Mouse (Mus musculus): ENCODE measurements around the gene Vipas39. TPM values are rescaled to one million over a fixed set of nuclear protein-coding genes. Genes with fewer than 3 reads are reported as not detected.
A peak's percentile ranks its signal among the peaks of the same experiment; 100 is the strongest.
"Not testable (repeated sequence)": the region's sequence is repeated elsewhere in the genome, so short reads cannot be mapped to it uniquely, and the experiment has no call there.

Gene Vipas39
- polyA plus RNA-seq, 1 experiment from 2014 or later: 42.2 TPM

DNA sequence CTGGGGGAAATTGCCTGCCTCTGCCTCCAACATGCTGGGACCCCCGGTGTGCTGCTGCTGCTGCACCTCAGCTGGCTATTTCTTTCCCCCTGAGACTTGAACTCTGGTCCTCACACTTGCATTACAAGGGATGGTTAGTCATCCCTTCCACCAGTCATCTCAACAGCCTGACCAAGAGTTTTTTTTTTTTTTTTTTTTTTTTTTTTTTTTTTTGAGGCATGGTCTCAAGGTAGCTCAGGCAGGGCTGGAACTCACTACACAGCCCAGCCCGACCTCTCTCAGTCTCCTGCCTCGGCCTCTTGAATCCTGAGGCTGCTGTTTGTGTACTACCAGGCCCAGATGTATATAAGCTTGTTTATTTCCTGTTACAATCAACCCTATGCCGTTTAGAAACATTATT lies 18.2 kb upstream of the Vipas39 start:
- Histone ChIP-seq H3K27ac (no peak overlapping the region), H3K4me3 (no peak overlapping the region), H3K4me1 (no peaks in the 10 kb centered on the region), H3K9ac (no peak overlapping the region), H3K36me3 (no peaks in the 10 kb centered on the region), H3K27me3 (no peaks in the 10 kb centered on the region), H3K4me2 (no peak overlapping the region), H3K9me3 (no peaks in the 10 kb centered on the region)
- 68% methylated on average over 4 of the region's 4 CpGs for WGBS
- no peak for ATAC-seq (ENCODE audit: insufficient number of reproducible peaks, low FRiP score, low TSS enrichment, low read depth)

- Histone ChIP-seq H3K4me2 (no peak overlapping the region), H3K27ac (no peak overlapping the region), H3K36me3 (no peaks in the 10 kb centered on the region), H3K4me1 (no peaks in the 10 kb centered on the region), H3K4me3 (no peak overlapping the region), H3K27me3 (no peaks in the 10 kb centered on the region), H3K9me3 (no peaks in the 10 kb centered on the region), H3K9ac (no peak overlapping the region)
- no peak for ATAC-seq (ENCODE audit: insufficient number of reproducible peaks, low FRiP score, low TSS enrichment, low read depth)
- 72% methylated on average over 7 of the region's 7 CpGs for WGBS
Observed at GRCm38 (mm10) chr12:87283706-87284105, 17.6 kb upstream of the Vipas39 start.

DNA sequence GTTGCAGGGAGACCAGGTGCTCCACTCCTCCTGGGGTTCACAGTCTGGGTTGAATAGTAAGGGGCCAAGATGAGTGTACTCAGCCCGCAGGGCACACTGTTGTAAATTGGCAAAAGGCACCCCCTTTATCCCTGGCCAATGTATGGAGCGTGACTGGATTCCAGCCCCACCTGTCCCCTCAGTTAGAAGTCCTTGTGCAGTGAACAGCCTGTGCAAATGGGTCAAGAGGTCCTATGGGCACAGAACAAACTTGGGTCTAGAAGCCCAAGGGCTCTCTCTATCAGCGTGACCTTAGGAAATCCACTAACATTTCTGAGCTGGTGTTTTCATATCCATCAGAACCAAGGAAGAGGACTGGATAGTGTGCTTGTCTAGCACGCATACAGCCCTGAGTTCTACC lies 16.7 kb upstream of the Vipas39 start:
- 91% methylated on average over 4 of the region's 4 CpGs for WGBS
- no peak for ATAC-seq (ENCODE audit: insufficient number of reproducible peaks, low FRiP score, low TSS enrichment, low read depth)
- no peaks in the 10 kb centered on the region for H3K36me3 ChIP-seq

DNA sequence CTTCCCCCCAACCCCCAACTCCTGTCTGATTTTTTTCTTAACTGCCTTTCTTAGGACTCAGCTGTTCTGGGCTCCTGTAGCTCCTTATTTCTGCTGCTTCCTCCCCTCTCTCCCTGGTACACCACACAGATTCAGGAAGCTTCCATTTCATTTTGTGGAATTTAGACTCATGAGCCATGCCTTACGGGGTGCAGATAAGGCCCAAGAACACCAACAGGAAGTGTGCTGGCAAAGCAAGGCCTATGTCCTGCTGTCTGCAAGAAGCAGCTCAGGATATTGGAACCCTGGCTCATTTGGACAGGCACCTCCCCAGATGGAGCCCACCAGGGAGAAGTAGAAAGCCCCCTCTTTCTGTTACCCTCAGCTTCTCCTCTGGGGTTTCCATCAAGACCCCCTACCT lies 15.7 kb upstream of the Vipas39 start:
- no peak overlapping the region for H3K4me3 ChIP-seq
- no peaks in the 10 kb centered on the region for H3K27me3 ChIP-seq
- H3K9ac ChIP-seq: no peak overlapping the region
- peaks cover 4% of the 10 kb centered on the region; the same call in 1 of the 2 replicates for H3K4me1 ChIP-seq
- peaks cover 2% of the 10 kb centered on the region for H3K36me3 ChIP-seq
- ATAC-seq (ENCODE audit: insufficient number of reproducible peaks, low FRiP score, low TSS enrichment, low read depth): no peak
- H3K4me2 ChIP-seq: no peak overlapping the region
- H3K27ac ChIP-seq: no peak overlapping the region
- no peaks in the 10 kb centered on the region for H3K9me3 ChIP-seq
- WGBS: 76% methylated on average over 1 of the region's 1 CpGs

More for the DNA sequence above, 16.7 kb upstream of the Vipas39 start:
- Histone ChIP-seq H3K27me3 (no peaks in the 10 kb centered on the region), H3K4me3 (no peak overlapping the region), H3K4me1 (peaks cover 4% of the 10 kb centered on the region; the same call in 1 of the 2 replicates), H3K27ac (no peak overlapping the region), H3K4me2 (no peak overlapping the region), H3K9me3 (no peaks in the 10 kb centered on the region), H3K9ac (no peak overlapping the region)

GRCm38 (mm10) chr12:87279879-87280278 lies 13.8 kb upstream of the Vipas39 start:
- H3K36me3 ChIP-seq: peaks cover 21% of the 10 kb centered on the region
- WGBS: 52% methylated on average over 14 of the region's 14 CpGs
- H3K4me2 ChIP-seq: no peak overlapping the region

DNA sequence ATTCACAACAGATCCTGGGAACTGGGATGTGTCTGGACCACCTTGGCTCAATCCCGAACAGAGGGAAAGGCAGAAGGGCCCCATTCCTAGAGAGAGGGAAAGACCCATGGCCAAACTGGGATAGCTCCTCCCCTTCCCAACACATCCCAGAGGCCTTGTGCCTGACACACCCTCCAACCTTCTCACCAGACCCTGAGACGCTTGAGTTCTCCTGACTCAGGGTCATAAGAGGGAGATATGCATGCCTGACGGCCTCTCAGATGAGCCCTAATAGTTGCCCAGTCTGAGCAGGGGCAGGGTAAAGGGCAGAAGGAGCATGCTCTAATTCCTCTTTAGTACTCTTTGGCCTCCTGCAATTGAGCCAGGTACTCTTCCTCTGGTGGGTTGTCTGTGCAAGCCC lies 13.3 kb upstream of the Vipas39 start:
- Histone ChIP-seq H3K36me3 (peaks cover 27% of the 10 kb centered on the region), H3K27ac (no peak overlapping the region), H3K4me2 (no peak overlapping the region), H3K9me3 (no peaks in the 10 kb centered on the region), H3K4me1 (peaks cover 4% of the 10 kb centered on the region; the same call in 1 of the 2 replicates), H3K4me3 (no peak overlapping the region), H3K9ac (no peak overlapping the region), H3K27me3 (no peaks in the 10 kb centered on the region)
- 62% methylated on average over 3 of the region's 3 CpGs for WGBS
- ATAC-seq (ENCODE audit: insufficient number of reproducible peaks, low FRiP score, low TSS enrichment, low read depth): 0 out of 2 replicates have a peak, but pooled peaks have one; percentile 1

More at GRCm38 (mm10) chr12:87279879-87280278, 13.8 kb upstream of the Vipas39 start:
- Histone ChIP-seq H3K27me3 (no peaks in the 10 kb centered on the region), H3K9me3 (no peaks in the 10 kb centered on the region), H3K9ac (no peak overlapping the region), H3K4me1 (peaks cover 4% of the 10 kb centered on the region; the same call in 1 of the 2 replicates), H3K4me3 (no peak overlapping the region), H3K27ac (no peak overlapping the region)
- ATAC-seq (ENCODE audit: insufficient number of reproducible peaks, low FRiP score, low TSS enrichment, low read depth): no peak

DNA sequence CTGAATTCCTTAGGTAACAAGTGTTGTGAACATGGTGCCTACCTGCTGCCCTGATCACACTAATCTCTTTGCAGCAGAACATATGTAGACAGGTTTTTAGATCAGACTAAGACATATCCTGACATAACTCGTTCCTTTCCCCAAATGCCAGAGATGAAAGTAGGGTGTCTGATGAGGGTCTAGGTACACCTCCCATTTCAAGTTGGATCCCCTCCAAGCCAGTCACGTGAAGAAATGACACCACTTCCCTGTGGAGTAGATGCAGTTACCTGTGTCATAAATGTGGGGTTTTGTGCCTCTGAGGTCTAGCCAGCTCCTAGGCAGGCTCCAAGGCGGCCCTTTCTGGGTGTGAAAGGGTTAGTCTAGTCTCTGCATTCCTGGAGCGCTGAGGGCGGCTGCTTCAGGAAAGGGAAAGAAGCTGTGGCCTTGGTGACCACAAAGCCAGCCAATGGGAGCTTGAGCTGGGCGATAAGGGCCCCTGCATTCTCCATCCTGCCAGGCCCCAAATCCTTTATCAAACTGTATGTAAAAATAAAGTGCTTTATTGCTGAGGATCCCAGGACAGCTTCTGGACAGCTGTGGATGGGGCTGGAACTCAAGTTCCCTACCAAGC lies 12.2 kb upstream of the Vipas39 start:
- Histone ChIP-seq H3K27ac (no peak overlapping the region), H3K9ac (no peak overlapping the region), H3K27me3 (no peaks in the 10 kb centered on the region), H3K9me3 (no peaks in the 10 kb centered on the region), H3K4me3 (no peak overlapping the region), H3K36me3 (peaks cover 36% of the 10 kb centered on the region), H3K4me2 (no peak overlapping the region), H3K4me1 (peaks cover 4% of the 10 kb centered on the region; the same call in 1 of the 2 replicates)
- 21% methylated on average over 6 of the region's 6 CpGs for WGBS
- ATAC-seq (ENCODE audit: insufficient number of reproducible peaks, low FRiP score, low TSS enrichment, low read depth): no peak

- H3K27me3 ChIP-seq; H3K9ac ChIP-seq; H3K4me3 ChIP-seq; ATAC-seq (ENCODE audit: insufficient number of reproducible peaks, low FRiP score, low TSS enrichment, low read depth); H3K4me1 ChIP-seq; H3K9me3 ChIP-seq; H3K4me2 ChIP-seq; H3K27ac ChIP-seq: not testable (repeated sequence)
- 88% methylated on average over 4 of the region's 4 CpGs for WGBS
- H3K36me3 ChIP-seq: peaks cover 46% of the 10 kb centered on the region
Observed at GRCm38 (mm10) chr12:87277251-87277650, 11.2 kb upstream of the Vipas39 start.

GRCm38 (mm10) chr12:87274853-87275831 lies 9.1 kb upstream of the Vipas39 start:
- no peak for ATAC-seq (ENCODE audit: insufficient number of reproducible peaks, low FRiP score, low TSS enrichment, low read depth)
- Histone ChIP-seq H3K36me3 (peaks cover 67% of the 10 kb centered on the region), H3K27me3 (no peaks in the 10 kb centered on the region), H3K4me3 (no peak overlapping the region), H3K4me1 (peaks cover 4% of the 10 kb centered on the region; the same call in 1 of the 2 replicates), H3K4me2 (no peak overlapping the region), H3K9ac (no peak overlapping the region), H3K9me3 (no peaks in the 10 kb centered on the region), H3K27ac (no peak overlapping the region)
- WGBS: 87% methylated on average over 9 of the region's 9 CpGs

GRCm38 (mm10) chr12:87267682-87268081 lies 1.6 kb upstream of the Vipas39 start:
- peaks cover 49% of the 10 kb centered on the region for H3K36me3 ChIP-seq

DNA sequence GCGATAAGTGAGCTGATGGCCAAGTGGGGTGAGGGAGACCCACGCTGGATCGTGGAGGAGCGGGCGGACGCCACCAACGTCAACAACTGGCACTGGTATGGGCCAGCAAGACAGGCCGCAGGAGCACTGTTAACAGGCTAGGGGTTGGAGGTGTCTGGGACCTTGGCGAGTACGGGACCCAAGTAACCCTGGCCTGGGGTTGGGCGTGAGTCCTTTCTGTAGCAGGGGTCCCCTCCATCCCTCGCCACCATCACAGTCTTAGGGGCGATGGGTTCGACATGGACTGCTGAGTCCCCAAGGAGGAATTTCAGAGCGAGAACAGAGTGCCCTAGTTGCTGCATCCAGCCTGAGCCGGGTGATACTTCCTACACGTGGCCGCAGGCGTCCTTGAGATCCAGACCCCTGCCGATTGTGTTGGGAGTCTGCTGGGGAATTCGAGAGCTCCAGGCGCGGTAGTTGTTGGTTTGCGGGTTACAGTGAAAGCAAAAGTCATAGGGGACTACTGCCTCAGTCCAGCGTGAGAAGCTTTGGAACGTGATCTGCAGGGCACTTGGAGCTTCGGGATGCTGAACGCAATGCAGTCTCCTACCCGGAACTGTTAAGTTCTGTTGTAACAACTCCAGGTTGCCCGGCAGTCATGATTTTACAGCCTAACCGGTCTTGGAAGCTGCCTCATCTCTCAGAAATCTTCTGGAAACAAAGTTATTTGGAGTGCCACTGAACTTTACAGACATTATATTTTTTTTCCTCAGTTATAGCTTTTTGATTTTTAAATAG lies 959 bp upstream of the Vipas39 start:
- H3K4me2 ChIP-seq: peak overlapping the region; percentile 83
- peak; percentile 45 for ATAC-seq (ENCODE audit: insufficient number of reproducible peaks, low FRiP score, low TSS enrichment, low read depth)
- H3K9me3 ChIP-seq: no peaks in the 10 kb centered on the region
- H3K4me1 ChIP-seq: peaks cover 8% of the 10 kb centered on the region
- H3K4me3 ChIP-seq: peak overlapping the region; percentile 69
- H3K9ac ChIP-seq: peak overlapping the region; percentile 61
- H3K27ac ChIP-seq: peak overlapping the region; percentile 90
- no peaks in the 10 kb centered on the region for H3K27me3 ChIP-seq
- WGBS: under 1% methylated on average over 31 of the region's 31 CpGs
- peaks cover 46% of the 10 kb centered on the region for H3K36me3 ChIP-seq

More at GRCm38 (mm10) chr12:87267682-87268081, 1.6 kb upstream of the Vipas39 start:
- no peak for ATAC-seq (ENCODE audit: insufficient number of reproducible peaks, low FRiP score, low TSS enrichment, low read depth)
- Histone ChIP-seq H3K9me3 (no peaks in the 10 kb centered on the region), H3K4me2 (peak overlapping the region; percentile 83), H3K27ac (no peak overlapping the region), H3K4me1 (peaks cover 8% of the 10 kb centered on the region), H3K27me3 (no peaks in the 10 kb centered on the region), H3K9ac (no peak overlapping the region; the same call in 1 of the 2 replicates), H3K4me3 (peak overlapping the region; percentile 69)
- WGBS: 20% methylated on average over 4 of the region's 4 CpGs

All from limb, embryonic 15.5 days (tissue).